Mouse (Mus musculus): ENCODE measurements around the gene Gdf2.

DNA sequence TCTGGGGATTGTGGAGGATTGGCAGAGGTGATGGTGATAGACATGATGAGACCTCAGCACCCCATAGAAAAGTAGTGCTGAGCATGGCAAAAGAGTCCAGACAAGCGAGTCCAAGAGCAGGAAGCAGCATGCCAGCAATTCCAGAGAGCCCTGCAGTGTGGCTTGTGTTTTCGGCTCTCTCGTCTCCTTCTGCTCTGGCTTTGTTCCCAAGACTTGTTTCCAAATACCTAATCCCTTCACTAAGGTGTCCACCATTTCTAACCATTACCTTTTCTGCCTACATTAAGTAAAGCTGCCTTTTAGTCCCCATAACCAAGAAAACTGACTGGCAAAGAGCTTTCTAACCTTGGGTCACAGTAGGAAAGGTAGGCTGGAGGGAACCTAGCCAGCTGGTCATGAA is 49.3 kb upstream of the Gdf2 start:
- TF ChIP-seq POLR2A (IDR thresholded peaks at IDR 0.05; ENCODE audit: insufficient read depth, low read length) (no peak), CTCF (IDR thresholded peaks at IDR 0.05; ENCODE audit: low read depth, low read length) (no peak), EP300 (IDR thresholded peaks at IDR 0.05; ENCODE audit: insufficient read depth, low read depth, low read length) (no peak)

All from ES-Bruce4 (cell line).